Mouse (Mus musculus) testis, adult 2 months (tissue): ENCODE results near the gene Gm20388. TPM values are rescaled to one million over a fixed set of nuclear protein-coding genes. Genes with fewer than 3 reads are reported as not detected.

Experiments used
- H3K27ac ChIP-seq: fragments of 200-500 bp; 2 replicates; pipeline ENCODE4 v1.5.1; 2012; ENCODE audit warnings: low read depth, low read length; ENCODE audit not compliant: control insufficient read depth, insufficient read depth
- H3K27me3 ChIP-seq: fragments of 200-500 bp; 2 replicates; pipeline ENCODE4 v1.6.1; 2012; ENCODE audit warnings: mild to moderate bottlenecking, low read length, moderate library complexity; ENCODE audit not compliant: control insufficient read depth, insufficient read depth
- H3K36me3 ChIP-seq: fragments of 200-500 bp; 2 replicates; pipeline ENCODE4 v1.6.1; 2012; ENCODE audit warnings: mild to moderate bottlenecking, low read length; ENCODE audit not compliant: control insufficient read depth, insufficient read depth
- H3K4me1 ChIP-seq: fragments of 200-500 bp; 2 replicates; pipeline ENCODE4 v1.6.1; 2012; ENCODE audit warnings: low read length; ENCODE audit not compliant: control insufficient read depth, insufficient read depth
- H3K4me3 ChIP-seq: fragments of 200-500 bp; 2 replicates; pipeline ENCODE4 v1.5.1; 2012; ENCODE audit warnings: low read depth, mild to moderate bottlenecking, low read length, moderate library complexity, mixed read lengths; ENCODE audit not compliant: control insufficient read depth
- CTCF ChIP-seq: fragments of 200-500 bp; IDR thresholded peaks from 2 replicates; pipeline ENCODE4 v1.5.1; 2012; ENCODE audit warnings: low read depth, mild to moderate bottlenecking, inconsistent platforms, low read length, moderate library complexity; ENCODE audit not compliant: control insufficient read depth, insufficient read depth, insufficient replicate concordance
- POLR2A ChIP-seq: fragments of 200-500 bp; IDR thresholded peaks from 2 replicates; pipeline ENCODE4 v1.6.1; 2012; ENCODE audit warnings: low read depth, mild to moderate bottlenecking, inconsistent platforms, low read length, moderate library complexity; ENCODE audit not compliant: control insufficient read depth
- polyA plus RNA-seq: library from polyadenylated mRNA; depleted of rRNA; stranded (reverse); fragments of >200 nt; gene quantifications from 2 replicates; pipeline ENCODE4 v1.2.3, GENCODE M21; 2012

Gm20388 gene
- polyA plus RNA-seq, 1 experiment = 5.6 TPM

DNA sequence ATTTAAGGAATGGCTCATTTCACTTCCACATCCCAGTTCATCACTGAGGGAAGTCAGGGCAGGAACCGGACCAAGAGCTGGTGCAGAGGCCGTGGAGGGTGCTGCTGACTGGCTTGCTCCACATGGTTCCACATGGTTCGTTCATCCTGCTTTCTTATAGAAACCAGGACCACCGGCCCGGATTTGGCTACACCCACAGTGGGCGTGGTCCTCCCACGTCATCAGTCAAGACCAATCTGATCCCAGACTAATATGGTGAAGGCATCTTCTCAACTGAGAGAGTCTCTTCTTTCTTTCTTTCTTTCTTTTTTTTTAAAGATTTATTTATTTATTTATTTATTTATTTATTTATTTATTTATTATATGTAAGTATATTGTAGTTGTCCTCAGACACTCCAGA is 2020.9 kb downstream of the Gm20388 start:
- Histone ChIP-seq H3K4me3 (no peak overlapping the region), H3K36me3 (no peaks in the 10 kb centered on the region), H3K4me1 (peaks cover 8% of the 10 kb centered on the region), H3K27me3 (no peaks in the 10 kb centered on the region), H3K27ac (no peak overlapping the region)
- no peak for TF ChIP-seq POLR2A
- no peak for TF ChIP-seq CTCF

DNA sequence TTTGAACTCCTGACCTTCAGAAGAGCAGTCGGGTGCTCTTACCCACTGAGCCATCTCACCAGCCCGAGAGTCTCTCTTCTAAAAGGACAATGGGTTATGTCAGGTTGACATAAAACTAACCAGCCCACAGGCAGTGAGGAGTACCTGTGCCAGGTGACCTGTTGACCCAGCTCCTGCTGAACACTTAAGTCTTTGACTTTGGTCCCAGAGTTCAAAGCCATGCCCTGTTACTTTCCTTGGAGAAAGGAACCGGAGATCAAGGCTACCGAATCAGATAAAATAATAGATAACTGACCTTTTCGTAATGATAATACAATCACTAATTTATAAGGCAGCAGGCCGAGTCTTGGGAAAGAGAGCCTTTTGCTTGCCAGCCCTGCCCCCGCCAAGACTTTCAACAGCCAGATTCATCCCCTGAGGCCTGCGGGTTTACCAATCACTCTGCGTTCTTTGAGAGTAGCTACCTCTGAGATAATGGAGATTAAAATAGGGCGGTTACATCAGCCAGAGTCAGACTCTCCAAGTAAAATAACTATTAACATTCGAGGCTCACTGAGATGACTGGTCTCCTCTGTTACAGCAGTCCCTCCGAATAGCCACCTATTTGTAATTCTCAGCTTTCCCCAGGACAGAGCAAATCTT is 2021.5 kb downstream of the Gm20388 start:
- TF ChIP-seq CTCF (no peak), POLR2A (no peak)
- Histone ChIP-seq H3K27ac (no peak overlapping the region; the same call in 1 of the 2 replicates), H3K36me3 (no peaks in the 10 kb centered on the region), H3K4me3 (no peak overlapping the region), H3K27me3 (no peaks in the 10 kb centered on the region), H3K4me1 (peaks cover 8% of the 10 kb centered on the region)

DNA sequence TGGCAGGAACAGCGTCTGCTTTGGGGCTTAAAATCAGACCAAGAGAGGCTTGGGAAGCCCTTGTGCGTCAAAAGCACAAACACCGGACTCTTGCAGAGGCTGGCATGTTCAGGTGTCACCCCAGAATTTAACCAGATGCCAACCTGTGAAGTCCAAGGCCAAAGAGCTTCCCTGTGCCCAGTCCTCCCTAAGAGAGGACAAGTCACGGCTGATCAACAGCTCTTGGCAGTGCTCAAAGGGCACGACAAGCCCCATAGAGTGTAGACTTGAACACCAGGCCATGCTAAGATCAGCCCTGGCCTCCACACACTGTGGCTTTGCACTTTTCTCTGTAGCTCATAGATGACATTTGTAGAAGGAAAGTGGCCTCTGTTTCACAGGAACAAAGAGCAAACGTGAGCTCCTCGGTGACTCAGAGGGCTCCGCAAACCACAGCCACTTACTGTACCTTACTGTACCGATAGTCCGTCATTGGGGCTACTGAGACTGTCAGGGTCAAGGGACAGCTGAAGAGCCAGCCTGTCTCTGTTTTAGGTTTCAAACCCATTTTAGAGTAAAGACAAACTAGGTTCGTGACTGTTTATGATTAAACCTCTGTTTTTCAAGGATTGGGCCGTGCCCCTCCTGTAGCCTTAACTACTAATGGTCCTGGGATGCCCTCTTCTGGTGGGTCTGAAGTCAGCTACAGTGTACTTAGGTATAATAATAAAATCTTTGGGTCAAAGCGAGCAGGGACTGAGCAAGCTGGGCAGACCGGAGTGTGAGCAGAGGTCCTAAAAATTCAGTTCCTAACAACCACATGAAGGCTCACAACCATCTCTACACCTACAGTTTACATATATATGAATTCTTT is 2022.3 kb downstream of the Gm20388 start:
- H3K27me3 ChIP-seq = no peaks in the 10 kb centered on the region
- H3K4me1 ChIP-seq = peaks cover 8% of the 10 kb centered on the region
- peak overlapping the region; percentile 26; the same call in 1 of the 2 replicates for H3K27ac ChIP-seq
- TF ChIP-seq POLR2A = no peak
- no peak for TF ChIP-seq CTCF
- H3K4me3 ChIP-seq = no peak overlapping the region
- no peaks in the 10 kb centered on the region for H3K36me3 ChIP-seq

DNA sequence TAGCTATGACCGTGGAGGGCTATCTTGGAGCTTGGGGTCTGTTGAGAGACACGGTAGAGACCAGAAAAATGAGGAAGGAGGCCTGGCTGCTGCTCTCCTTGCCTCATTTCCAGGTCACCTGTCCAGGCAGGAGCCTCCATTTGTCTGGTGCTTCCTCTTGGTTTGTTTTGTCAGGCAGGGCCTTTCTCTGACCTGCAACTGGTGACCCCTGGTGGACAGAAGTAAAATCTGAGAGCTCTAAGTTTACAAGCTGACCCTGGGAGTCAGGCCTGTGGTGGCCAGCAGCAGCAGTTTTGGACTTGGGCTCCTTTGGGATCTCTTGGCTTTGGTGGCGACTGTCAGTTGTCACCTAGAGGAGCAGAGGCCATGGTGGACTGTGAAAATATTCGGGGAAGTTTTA is 2023.9 kb downstream of the Gm20388 start:
- H3K27me3 ChIP-seq = no peaks in the 10 kb centered on the region
- peaks cover 8% of the 10 kb centered on the region for H3K4me1 ChIP-seq
- H3K36me3 ChIP-seq = no peaks in the 10 kb centered on the region
- H3K4me3 ChIP-seq = no peak overlapping the region
- no peak overlapping the region for H3K27ac ChIP-seq
- TF ChIP-seq CTCF = peak; percentile 35; the same call in 1 of the 2 replicates
- TF ChIP-seq POLR2A = no peak

DNA sequence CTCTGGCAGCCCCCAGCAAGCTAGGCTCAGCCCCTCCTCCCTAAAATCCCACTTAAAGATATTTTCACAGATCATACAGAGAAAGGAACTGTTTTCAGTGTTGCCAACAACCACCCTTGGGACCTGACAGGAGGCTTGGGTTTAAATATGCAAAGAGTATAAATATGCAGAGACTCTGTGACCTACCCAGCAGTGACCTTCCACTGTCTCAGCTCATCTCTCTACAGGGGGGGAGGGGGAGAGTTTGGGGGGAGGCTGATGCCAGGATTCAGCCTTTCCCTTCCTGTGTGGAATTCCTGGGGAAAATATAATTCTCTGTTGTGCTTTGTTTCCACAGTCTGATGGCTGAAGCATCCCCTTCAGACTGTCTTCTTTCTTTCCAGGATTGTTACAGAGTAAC is 2024.3 kb downstream of the Gm20388 start:
- Histone ChIP-seq H3K4me1 (peaks cover 8% of the 10 kb centered on the region), H3K4me3 (no peak overlapping the region), H3K27ac (no peak overlapping the region), H3K27me3 (no peaks in the 10 kb centered on the region), H3K36me3 (no peaks in the 10 kb centered on the region)
- no peak for TF ChIP-seq POLR2A
- no peak for TF ChIP-seq CTCF

DNA sequence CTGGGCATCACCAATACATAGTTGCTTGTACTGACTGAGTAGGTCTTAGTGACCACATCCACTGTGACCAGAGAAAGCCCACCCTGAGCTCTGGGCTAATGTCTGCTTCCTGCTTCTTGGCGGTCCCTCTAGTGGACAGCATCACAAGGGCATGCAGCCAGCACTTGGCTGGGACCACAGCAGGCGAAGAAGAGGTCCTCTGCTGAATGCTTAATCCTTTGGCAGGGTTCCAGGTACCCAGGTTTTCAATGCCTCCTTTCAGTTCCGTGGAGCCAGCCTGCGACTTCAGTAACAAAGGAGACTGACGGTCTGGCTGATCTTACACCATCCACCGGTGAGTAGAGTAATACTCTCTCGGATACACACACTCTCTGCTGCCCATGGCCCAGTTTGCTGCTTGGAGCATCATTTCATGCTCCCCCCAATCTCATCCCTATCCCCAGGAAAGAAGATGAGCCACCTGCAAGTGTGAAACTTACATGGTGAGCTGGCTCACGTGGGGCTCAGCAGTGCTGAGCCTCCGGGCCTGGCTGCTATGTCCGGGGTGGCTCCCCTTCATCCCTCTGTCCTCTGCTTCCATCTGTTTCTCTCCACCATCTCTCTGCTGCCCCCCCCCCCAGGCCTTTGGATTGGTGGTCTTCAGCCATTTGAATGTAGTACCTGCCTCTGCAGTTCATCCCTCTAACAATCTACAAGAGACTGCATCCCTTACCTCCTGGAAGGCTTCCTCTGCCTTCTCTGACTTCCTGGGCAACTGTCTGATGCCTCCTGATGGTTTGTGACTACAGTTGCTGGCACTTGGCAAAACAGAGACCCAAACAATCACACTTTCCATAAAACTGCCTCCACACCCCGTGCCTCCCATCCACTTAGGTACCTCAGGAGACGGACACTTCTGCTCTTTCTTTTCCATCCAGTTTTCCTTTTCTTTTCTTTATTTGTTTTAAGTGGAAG is 2025.0 kb downstream of the Gm20388 start:
- Histone ChIP-seq H3K4me3 (no peak overlapping the region), H3K36me3 (no peaks in the 10 kb centered on the region), H3K4me1 (peaks cover 8% of the 10 kb centered on the region), H3K27ac (no peak overlapping the region), H3K27me3 (no peaks in the 10 kb centered on the region)
- TF ChIP-seq POLR2A = no peak
- peak; percentile 43; the same call in 1 of the 2 replicates for TF ChIP-seq CTCF

DNA sequence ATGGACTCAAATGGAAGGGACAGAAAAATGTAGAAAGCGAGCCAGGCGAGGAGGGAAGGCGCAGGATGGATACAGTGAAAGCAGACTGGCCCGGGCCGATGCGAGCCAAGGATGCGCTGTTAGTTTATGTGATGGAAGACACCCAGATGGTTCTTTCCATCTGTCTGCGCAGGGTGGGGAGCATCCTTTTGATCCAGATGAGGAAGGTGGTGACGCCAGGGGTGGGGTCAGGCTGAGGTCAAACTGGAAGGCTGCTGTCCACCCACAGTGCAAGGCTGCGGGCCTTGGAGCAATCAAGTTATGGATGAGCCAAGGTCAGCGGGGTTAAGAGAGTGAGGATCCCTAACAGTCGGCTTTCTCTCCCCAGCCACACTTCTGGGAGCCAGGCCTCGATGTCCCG is 2025.8 kb downstream of the Gm20388 start:
- Histone ChIP-seq H3K27me3 (no peaks in the 10 kb centered on the region), H3K4me1 (peaks cover 8% of the 10 kb centered on the region), H3K27ac (no peak overlapping the region), H3K36me3 (no peaks in the 10 kb centered on the region), H3K4me3 (no peak overlapping the region)
- TF ChIP-seq POLR2A = no peak
- no peak for TF ChIP-seq CTCF
